Mouse (Mus musculus) stomach, postnatal 0 days (tissue): ENCODE data around the gene Cers6. TPM values are rescaled to one million over a fixed set of nuclear protein-coding genes. Genes with fewer than 3 reads are reported as not detected.

ENCODE experiments used
- ATAC-seq: fragments of 200-750 bp; cut with Nextera tagmentation; 2 replicates; pipeline ENCODE4 v1.8.0; 2017; ENCODE audit not compliant: low FRiP score, low TSS enrichment
- DNase-seq: peaks from one replicate; pipeline ENCODE4 v3.0.0-alpha.2; 2016; ENCODE audit warnings: low spot score
- H3K27ac ChIP-seq: fragments of 300-500 bp; sonication (generic); replicated peaks from 2 replicates; pipeline ENCODE4 v1.5.1; 2014; ENCODE audit warnings: mild to moderate bottlenecking, control low read depth
- H3K27me3 ChIP-seq: fragments of 300-500 bp; sonication (generic); 2 replicates; pipeline ENCODE4 v1.6.1; 2014; ENCODE audit warnings: low read length; ENCODE audit not compliant: control insufficient read depth, insufficient read depth
- H3K36me3 ChIP-seq: fragments of 300-500 bp; sonication (generic); 2 replicates; pipeline ENCODE4 v1.6.1; 2014; ENCODE audit warnings: low read length, mixed read lengths; ENCODE audit not compliant: control insufficient read depth, insufficient read depth
- H3K4me1 ChIP-seq: fragments of 300-500 bp; sonication (generic); replicated peaks from 2 replicates; pipeline ENCODE4 v1.6.1; 2014; ENCODE audit warnings: antibody characterized with exemption; ENCODE audit not compliant: control insufficient read depth, insufficient read depth
- H3K4me2 ChIP-seq: fragments of 300-500 bp; sonication (generic); replicated peaks from 2 replicates; pipeline ENCODE4 v1.6.1; 2014; ENCODE audit warnings: low read depth, mild to moderate bottlenecking, control low read depth, moderate library complexity
- H3K4me3 ChIP-seq: fragments of 300-500 bp; sonication (generic); 2 replicates; pipeline ENCODE4 v1.5.1; 2014; ENCODE audit warnings: low read depth, low read length, control low read depth
- H3K9ac ChIP-seq: fragments of 300-500 bp; sonication (generic); 2 replicates; pipeline ENCODE4 v1.6.1; 2014; ENCODE audit warnings: mild to moderate bottlenecking, low read length, control low read depth, mixed read lengths
- H3K9me3 ChIP-seq: fragments of 300-500 bp; sonication (generic); 2 replicates; pipeline ENCODE4 v1.6.1; 2016; ENCODE audit warnings: low read length; ENCODE audit not compliant: control insufficient read depth
- CTCF ChIP-seq: IDR thresholded peaks from 2 replicates; pipeline ENCODE4 v1.5.1; 2016; ENCODE audit warnings: antibody characterized with exemption, low read depth, mild to moderate bottlenecking, moderate library complexity
- EP300 ChIP-seq: optimal IDR thresholded peaks from 2 replicates; pipeline ENCODE3; 2016; ENCODE audit warnings: antibody characterized with exemption
- WGBS: fragments of 180-500 bp; shearing (Covaris S2); extraction: QIAGEN DNeasy Blood & Tissue Kit; methylation state at CpG from one replicate; pipeline ENCODE4 v1.1.7; 2014; 5-methylcytosine and 5-hydroxymethylcytosine counted together
- polyA plus RNA-seq: library from polyadenylated mRNA; unstranded; fragments of >200 nt; fragmentation: Nextera tagmentation; extraction: Ambion mirVana; gene quantifications from 2 replicates; pipeline ENCODE4 v1.2.1, GENCODE M21; 2015

The Cers6 gene
- polyA plus RNA-seq, 1 experiment from 2014 or later: 8.0 TPM

DNA sequence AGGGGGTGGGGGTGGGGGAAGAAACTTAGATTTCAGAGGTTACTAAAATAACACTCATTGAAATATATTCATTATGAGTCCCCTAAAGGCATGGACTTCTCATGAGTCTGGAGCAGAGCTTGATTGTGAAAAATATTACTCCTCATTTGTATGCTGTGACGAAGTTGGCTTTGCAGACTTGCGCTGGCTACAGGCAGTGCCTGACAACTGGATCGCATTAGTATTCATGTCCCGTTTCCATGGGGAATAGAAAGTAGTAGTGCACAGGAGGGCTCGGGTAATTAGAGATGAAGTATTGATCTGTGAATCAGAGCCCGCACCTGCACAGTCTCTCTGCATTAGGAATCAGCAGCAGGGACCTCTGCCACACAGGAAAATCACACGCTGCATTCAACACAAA is 150.2 kb downstream of the Cers6 start:
- TF ChIP-seq CTCF (no peak), EP300 (no peak)
- Histone ChIP-seq H3K4me1 (no peaks in the 10 kb centered on the region), H3K4me3 (no peak overlapping the region), H3K36me3 (no peaks in the 10 kb centered on the region), H3K27me3 (no peaks in the 10 kb centered on the region), H3K27ac (no peak overlapping the region), H3K9me3 (no peaks in the 10 kb centered on the region), H3K9ac (no peak overlapping the region), H3K4me2 (no peak overlapping the region)
- 76% methylated on average over 7 of the region's 7 CpGs for WGBS
- DNase-seq: no peak
- no peak for ATAC-seq

DNA sequence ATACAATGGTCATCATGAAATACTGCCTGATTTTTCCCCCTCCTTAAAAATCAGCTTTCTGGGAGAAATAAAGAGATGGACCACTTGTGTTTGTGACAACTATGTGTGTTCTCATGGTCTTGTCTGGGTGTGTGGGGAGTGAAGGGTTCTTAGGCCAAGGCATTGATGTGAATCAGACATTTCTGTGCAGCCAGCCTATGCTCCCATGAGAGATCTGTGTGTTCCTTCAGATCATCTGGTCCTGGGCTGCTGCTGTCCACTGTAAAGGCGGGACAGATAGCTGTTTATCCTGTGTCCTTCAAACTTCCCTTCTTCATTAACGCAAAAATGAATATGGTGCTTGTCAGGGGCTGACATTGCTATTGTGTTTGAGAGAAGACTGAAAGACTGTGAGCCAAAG is 150.6 kb downstream of the Cers6 start:
- ATAC-seq (no peak), DNase-seq (no peak)
- Histone ChIP-seq H3K4me3 (no peak overlapping the region), H3K4me1 (no peaks in the 10 kb centered on the region), H3K9me3 (no peaks in the 10 kb centered on the region), H3K9ac (no peak overlapping the region), H3K4me2 (no peak overlapping the region), H3K27me3 (no peaks in the 10 kb centered on the region), H3K27ac (no peak overlapping the region), H3K36me3 (no peaks in the 10 kb centered on the region)
- WGBS: 78% methylated on average over 2 of the region's 2 CpGs
- TF ChIP-seq EP300 (no peak), CTCF (no peak)

DNA sequence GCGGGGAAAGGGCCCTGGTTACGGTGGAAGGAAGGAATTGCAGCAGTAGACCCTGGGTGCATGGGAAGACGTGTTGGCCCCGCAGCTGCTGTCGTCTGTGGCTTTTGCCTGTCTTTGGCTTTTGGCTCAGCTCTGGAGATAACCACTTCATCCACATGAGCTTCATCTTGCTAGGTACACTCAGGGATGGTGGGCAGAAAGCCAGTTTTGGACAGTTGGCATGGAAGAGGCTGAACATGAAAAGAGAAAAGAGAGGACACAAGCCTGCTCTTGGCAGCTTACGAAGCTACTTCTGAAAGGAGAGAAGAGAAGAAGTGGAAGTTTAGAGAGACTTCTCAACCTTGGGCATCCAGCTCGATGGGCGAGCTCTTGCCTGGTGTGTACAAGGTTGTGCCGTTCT is 153.0 kb downstream of the Cers6 start:
- H3K27ac ChIP-seq: no peak overlapping the region
- no peak for DNase-seq
- H3K9ac ChIP-seq: no peak overlapping the region
- WGBS: 95% methylated on average over 9 of the region's 9 CpGs
- no peaks in the 10 kb centered on the region for H3K9me3 ChIP-seq
- no peaks in the 10 kb centered on the region for H3K4me1 ChIP-seq
- no peaks in the 10 kb centered on the region for H3K36me3 ChIP-seq
- ATAC-seq: no peak
- H3K27me3 ChIP-seq: no peaks in the 10 kb centered on the region
- no peak overlapping the region for H3K4me3 ChIP-seq
- no peak for TF ChIP-seq CTCF
- TF ChIP-seq EP300: no peak
- no peak overlapping the region for H3K4me2 ChIP-seq

GRCm38 (mm10) chr2:69015172-69015724 is 154.0 kb downstream of the Cers6 start:
- ATAC-seq: no peak
- Histone ChIP-seq H3K4me3 (no peak overlapping the region), H3K9me3 (no peaks in the 10 kb centered on the region), H3K36me3 (no peaks in the 10 kb centered on the region), H3K9ac (no peak overlapping the region), H3K27ac (no peak overlapping the region), H3K27me3 (no peaks in the 10 kb centered on the region), H3K4me1 (no peaks in the 10 kb centered on the region), H3K4me2 (no peak overlapping the region)
- no peak for DNase-seq
- 86% methylated on average over 9 of the region's 9 CpGs for WGBS
- TF ChIP-seq CTCF (no peak), EP300 (no peak)

- TF ChIP-seq EP300: no peak
- no peak for TF ChIP-seq CTCF
- Histone ChIP-seq H3K9ac (no peak overlapping the region), H3K4me1 (no peaks in the 10 kb centered on the region), H3K27ac (no peak overlapping the region), H3K4me2 (no peak overlapping the region), H3K27me3 (no peaks in the 10 kb centered on the region), H3K4me3 (no peak overlapping the region), H3K36me3 (no peaks in the 10 kb centered on the region), H3K9me3 (no peaks in the 10 kb centered on the region)
- ATAC-seq (no peak), DNase-seq (no peak)
- 88% methylated on average over 5 of the region's 5 CpGs for WGBS
These were observed 154.6 kb downstream of the Cers6 start for GRCm38 (mm10) chr2:69015822-69016221.

DNA sequence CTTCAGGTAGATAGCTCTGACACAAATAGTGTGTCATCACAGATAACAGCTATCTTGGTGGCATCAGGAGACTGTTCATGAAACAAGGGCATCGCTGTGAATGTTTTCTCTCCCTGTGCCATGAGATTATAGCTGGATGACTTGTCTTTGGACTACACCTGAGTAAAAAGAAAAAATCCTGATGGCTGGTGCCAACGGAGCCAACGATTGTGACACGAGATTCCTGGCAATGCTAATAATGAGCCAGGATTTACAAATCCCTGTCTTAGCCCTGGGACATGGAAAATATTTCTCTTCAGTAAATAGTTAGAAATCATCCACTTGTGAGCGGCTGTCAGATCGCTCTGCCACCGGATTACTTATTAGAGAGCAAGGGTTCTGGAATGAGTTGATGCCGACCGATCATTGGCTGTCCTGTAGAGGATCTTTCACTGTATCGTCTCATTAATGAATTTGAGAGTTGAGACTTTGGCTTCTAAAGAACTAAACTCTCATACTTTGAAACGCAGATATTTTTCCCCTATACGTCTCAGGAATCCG is 157.9 kb downstream of the Cers6 start:
- 76% methylated on average over 13 of the region's 13 CpGs for WGBS
- H3K4me1 ChIP-seq: no peaks in the 10 kb centered on the region
- TF ChIP-seq EP300: no peak
- TF ChIP-seq CTCF: no peak
- H3K4me3 ChIP-seq: no peak overlapping the region
- no peaks in the 10 kb centered on the region for H3K36me3 ChIP-seq
- DNase-seq (no peak), ATAC-seq (no peak)
- no peaks in the 10 kb centered on the region for H3K27me3 ChIP-seq
- no peaks in the 10 kb centered on the region for H3K9me3 ChIP-seq
- no peak overlapping the region for H3K9ac ChIP-seq
- H3K27ac ChIP-seq: no peak overlapping the region
- no peak overlapping the region for H3K4me2 ChIP-seq
